Mouse (Mus musculus) CD8-positive naive resting alpha-beta T cell, adult 2 months (primary cell): ENCODE measurements around the gene Tpbgl.

Experiments used
- DNase-seq, 2 experiments: peaks; one replicate each; pipeline ENCODE4 v3.0.0; 2022; ENCODE audit warnings: low read depth in 2 of 2, low spot score in 2 of 2

Gene Tpbgl

DNA sequence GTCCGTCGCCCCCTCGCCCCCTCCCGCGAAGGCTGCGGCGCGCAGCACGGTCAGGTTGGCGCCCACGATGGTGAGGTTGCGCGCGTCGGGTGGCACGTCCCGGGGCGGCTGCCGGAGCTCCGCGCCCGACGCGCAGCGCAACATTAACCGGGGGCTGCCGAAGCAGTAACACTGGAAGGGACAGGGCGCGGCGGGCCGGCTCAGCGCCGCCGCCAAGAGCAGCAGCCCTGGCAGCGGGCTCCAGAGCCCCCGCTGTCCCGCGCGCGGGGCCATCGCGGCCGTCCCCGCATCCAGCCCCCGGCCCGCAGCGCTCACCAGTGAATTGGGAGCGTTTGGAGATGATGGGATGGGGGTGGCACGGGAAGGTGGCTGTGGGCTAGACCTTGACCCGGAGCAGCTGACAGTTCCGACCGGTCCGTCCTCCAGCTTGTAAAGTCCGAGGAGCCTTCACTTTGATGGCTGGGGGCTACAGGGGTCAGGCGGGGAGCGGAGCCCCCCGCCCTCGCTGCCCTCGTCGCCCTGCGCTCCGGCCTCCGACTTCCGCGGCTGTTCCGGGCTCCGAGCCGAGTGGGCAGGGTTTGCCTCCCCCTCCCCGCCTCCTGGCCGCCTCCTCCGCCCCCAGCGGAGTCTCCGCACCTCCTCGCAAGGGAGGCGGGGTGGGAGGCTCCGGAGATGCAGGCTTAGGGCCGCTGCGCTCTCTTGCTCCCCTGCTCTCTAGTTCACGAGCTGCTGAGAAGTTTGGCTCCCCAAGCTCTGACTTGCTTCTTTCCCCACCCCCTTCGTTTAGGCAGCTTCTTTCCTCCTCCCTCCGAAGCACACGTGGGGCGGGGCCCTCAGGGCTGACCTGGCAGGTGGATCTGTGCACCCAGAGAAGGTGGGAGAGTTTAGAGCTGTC, at the start of gene Tpbgl:
Gene Tpbgl, minus strand, starts transcription at position 728 of the 895 bp plus-strand sequence.
- peak; percentile 28 to 29 for DNase-seq

DNA sequence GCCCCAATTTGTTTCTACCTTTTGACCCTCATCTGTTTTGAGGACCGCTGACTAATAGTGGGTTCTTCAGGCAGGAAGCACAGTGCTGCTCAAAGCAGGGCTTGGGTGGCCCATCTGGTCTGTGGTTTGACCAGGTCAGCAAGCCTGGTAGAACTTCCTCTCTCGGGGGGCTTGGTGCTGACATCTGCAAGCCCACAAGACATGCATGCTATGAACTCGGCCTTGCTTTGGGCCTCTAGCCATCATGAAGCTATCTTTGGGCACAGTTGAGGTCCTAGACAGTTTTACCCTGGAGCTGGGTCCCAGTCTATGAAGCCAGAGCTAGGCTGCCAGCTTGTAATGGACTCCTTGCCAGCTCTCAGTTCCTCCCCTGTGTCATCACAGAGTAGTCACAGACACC, 48.0 kb upstream of the Tpbgl start:
- DNase-seq: no peak

DNA sequence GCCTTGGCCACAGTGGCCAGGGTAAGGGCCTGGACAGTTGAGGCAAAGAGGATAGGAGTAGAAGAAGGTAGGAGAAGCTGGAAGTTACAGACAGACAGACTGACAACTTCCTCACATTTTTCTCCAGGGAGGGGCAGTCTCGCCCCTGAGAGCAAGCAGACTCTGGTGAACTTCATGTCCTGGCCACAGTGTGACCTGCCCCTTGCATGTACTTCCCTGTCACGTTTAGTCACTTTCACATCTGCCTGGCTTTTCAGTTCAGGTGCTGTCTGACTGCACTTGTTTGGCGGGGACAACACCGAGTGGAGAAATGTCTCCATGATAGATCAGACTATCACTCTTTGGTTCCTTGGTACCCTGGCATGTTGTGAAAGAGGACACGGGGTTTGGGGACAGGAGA, 47.3 kb upstream of the Tpbgl start:
- no peak for DNase-seq

DNA sequence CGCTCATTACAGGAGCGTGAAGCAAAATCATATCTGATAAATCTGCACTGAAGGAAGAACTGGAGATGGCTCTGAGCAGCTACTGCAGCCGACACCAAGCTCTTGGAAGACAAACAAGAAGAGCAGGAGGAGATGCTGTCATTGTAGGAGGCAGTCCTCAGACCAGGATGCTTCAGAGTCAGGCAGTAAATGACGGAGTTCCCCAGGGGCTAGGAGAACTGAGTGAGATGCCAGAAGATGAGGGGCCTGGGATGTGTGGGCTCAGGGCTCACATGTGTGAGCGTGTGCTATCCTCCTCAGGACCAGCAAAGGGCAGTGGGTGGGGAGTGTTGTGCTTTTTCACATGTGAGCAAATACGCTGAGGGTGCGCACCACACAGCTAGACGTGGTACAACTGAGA, 46.3 kb upstream of the Tpbgl start:
- DNase-seq: no peak

DNA sequence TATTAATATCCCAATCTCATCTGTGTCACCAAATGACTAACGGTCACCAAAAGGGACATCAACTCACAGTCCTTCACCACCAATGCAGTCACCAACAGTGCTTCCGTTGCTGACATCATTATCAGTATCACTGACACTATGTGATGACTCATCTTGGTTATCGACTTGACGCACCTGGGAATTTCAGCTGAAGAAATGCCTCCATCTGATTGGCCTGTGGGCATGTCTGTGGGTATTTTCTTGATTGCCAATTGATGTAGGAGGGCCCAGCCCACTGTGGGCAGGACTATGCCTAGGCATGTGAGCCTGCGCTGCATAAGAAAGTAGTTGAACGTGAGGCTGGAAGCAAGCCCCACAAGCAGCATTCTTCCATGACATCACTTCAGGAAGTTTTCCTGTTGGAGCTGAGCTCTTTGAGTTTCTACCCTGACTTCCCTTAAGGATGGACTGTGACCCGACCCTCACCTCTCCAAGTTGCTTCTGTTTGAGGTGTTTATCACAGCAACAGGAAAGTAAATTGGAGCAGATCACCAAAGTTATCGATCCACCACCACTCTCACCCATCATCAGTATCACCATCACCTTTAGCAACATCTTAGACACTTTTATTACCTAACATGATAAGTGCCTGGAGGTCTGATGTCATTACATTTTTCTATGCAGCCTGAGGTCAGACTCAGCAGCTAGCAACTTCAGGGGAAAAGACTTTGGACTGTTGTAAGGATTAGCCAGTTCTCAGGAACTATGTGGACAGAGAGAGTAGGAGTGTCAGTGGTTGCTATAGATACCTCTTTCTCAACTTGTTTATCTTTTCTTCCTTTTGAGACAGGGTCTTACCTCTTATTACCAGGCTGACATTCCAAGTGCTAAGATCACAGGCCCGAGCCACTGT, 44.9 kb upstream of the Tpbgl start:
- no peak for DNase-seq

DNA sequence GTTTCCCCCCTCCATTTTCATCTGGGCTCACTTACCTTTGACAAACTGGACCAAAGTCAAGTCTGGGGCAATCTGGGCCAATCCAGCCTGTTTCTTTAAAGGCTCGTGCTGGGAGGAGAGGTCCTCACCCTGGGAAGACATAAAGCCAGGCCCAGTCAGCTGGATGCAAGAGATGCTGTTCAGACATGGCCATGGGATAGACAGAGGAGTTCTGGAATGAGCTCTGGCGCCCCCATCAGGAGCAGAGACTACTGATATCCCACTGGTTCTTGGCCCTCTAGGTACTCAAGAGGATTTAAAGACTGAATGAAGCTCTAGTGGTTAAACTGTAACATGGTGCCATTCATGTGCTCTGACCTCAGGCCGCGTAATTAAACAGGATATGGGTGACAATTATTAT, 44.0 kb upstream of the Tpbgl start:
- no peak for DNase-seq

DNA sequence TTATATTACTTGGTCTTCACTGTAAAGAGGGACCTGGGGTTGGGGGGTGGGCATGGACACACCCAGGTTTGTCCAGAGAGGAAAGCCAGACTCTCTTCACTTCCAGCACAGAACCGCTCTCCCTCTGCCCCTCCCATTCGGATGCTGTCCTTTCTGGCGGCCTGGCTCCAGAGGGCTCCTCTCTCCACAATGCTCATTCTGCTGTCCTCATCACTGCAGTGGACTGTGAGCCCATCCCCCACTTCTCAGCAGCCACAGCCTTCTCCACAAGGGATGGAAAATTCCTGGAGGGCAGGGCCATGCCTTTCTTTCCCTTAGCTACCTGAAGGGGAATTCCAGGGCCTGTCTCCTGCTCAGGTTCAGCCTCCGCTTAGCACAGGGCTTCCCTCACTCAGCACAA, 41.9 kb upstream of the Tpbgl start:
- DNase-seq: no peak

DNA sequence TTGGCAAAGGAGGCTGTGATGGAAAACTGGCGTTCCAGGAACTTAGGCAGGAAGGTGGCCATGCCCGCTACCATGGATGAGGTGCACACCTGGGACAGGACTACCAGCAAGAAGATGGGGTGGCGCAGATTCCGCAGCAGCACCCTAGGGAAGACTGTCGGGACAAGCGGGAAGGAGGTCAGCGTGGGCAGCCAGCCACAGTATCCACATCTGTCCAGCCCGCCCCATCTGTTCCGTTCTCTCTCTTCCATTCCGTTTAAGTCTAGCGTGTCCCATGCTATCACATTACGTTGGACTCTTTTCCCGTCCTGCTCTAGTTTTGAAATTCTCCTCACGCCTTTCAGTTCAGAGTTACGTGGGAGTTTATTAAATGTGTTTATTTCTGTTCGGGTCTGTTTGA, 40.2 kb upstream of the Tpbgl start:
- no peak for DNase-seq

DNA sequence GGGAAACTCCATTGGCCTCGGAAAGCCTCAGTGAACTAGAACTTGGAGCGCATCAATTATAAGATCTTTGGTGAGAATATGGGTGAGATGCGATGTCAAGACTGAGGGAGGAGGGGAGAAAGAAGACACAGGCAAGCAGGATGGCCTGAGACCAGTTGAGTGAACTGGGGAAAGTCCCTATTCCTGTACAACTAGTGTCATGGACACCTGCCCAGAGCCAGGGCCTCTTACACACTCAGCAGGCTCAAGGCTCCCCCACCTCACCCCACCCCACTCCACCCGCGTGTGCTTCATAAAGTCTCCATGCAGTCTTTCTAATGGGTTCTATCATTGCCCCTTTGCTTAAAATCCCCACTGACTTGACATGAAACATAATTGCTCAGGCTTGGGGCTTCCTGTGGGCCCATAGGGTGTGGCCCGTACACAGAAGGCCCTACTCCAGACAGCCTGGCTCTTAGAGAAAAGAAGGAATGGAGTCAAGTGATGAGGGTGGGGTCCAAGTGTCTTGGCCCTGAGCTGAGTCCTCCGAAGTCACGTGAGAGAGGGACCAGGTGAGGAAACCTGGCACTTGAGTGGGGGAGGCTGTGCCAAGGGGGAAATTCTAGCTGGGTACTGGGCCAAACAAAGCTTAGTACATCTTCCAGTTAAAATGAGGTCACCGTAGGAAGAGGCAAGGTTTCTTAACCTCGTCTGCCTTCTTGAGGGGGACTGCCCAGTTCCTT, 39.0 kb upstream of the Tpbgl start:
- DNase-seq: no peak

DNA sequence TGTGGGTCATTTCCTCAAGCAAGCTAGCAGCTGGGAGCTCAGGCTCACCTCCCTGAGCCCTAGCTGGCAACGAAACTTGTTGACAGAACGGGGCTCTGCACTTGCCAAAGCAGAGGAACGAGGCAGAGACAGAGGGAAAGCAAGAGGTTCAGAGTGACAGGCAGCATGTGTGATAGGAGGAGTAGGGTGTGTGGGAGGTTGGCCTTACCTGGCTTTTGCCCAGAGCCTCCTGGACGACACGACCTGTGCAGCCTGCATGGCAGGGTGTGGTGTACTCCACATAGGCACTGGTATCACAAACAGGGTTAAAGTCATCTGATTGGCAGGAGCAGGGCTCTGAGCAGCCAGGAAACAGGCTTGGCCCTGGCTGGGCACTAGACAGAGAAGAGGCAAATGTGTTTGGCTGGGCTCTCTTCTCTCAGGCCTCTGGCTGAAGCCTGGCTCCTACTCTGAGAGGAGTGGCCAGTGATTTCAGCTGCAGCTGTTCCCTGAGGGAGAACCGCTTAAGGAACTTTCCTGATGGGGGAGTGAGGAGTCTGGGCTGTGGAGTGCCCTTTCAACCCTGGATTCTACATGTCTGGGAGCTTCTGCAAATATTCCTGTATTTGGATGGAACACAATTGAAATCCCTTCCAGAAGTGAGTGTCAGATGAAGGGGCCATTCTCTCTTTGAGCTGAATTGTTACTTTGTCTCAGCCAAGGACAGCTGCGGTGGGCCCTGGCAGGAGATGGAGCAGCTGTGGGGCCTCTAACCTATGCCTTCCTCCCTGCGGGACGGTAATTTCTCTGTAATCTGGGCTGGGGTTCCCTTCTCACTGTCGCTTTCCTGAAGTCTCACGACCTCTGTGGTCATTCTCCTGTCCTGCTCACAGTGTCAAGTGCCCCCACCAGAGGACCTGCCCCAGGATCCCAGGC, 37.9 kb upstream of the Tpbgl start:
- DNase-seq: no peak

DNA sequence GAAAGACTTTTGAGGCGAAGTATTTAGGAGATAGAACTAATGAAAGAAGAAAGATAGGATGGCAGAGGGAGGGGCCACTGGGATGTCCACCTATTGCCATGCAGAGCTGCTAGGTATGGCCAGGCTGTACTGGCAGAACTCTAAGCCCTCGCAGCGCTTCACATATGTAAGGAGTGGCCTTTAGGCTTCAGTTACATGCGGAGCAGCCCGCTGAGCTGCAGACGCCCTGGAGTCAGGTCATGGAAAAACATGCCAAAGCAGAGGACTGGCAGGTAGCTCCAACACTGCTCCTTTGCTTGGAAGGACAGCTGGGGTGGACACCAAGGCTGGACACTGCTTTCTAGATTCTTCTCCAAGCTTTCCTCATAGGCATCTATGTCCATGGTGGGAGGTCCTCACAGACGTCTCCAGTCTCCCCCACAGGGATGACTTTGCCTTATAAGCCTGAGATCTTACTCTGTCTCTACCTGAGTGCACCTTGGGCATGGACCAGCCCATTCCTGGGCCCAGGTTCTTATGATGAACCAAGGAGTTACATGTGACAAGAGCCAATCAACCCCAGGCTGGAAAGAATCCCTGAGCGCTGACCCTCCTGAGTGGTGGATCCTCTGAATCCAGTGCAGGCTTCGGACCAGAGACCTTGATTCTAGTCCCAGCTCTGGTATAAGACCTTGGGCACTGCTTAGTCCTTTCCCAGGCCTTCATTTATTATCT, 36.8 kb upstream of the Tpbgl start:
- DNase-seq: no peak

DNA sequence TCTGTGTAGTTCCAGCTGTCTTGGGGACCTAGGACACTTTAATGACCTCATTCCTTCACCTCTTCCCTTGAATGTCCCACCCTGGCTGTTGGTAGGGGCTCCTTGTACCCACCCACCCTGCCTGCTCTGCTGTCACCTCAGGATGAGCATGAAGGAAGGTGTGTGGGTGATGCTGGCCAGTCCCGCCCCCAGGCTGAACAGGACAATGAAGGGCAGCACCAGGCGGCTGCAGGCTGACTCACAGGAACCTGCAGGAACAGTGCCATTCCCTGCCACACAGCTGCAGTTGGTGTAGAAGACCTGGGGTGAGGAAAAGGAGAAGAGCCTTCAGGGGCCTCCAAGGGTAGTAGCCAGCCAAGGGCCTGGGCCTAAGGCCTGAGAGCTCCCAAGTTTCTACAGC, 35.4 kb upstream of the Tpbgl start:
- DNase-seq: no peak

DNA sequence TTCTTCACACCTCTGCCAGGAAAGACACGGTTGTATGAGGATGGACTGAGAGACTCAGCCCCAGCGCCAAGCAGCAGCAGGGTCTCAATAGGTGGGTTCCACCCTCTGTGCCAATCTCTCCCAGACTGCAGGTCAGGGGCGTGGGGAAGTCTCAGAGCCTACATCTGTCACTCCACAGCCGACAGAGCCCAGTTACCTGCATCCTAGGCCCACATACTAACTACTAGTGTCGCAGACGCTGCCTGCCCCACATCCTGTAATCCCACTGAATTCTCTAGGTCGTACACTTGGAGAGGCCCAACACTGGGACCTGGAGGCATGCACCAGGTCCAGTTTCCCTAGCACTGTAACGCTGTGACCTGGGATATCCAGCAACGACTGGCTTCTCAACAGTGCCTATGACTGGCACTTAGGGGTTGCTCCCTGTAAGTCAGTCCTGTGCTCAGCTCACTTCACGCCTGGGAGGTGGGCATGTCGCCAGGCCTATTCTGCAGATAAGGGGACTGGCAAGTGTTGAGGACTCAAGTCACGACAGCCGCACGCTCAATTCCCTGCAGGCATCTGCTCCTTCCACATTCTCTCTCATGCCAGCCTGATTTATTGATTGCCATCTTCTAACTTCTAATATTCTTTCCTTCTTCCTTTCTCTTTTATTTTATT, 34.8 kb upstream of the Tpbgl start:
- no peak for DNase-seq

DNA sequence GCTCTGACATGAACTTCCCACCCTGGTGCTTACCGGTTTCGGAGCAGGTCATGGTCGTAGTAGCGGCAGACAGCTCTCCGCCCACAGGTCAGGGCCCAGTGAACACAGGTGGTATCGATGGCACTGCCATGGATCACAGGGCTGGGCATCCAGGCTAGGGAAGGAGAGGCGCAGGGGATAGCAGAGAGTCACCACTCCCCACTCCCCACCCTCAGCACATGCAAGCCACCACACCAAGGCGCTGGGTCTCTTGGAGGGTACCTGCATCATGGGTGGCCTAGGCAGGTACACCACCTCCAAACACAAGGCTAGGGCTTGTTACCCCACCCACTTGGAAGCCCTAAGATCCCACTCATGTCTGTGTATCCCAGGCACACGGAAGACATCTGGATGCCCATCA, 34.2 kb upstream of the Tpbgl start:
- no peak for DNase-seq

DNA sequence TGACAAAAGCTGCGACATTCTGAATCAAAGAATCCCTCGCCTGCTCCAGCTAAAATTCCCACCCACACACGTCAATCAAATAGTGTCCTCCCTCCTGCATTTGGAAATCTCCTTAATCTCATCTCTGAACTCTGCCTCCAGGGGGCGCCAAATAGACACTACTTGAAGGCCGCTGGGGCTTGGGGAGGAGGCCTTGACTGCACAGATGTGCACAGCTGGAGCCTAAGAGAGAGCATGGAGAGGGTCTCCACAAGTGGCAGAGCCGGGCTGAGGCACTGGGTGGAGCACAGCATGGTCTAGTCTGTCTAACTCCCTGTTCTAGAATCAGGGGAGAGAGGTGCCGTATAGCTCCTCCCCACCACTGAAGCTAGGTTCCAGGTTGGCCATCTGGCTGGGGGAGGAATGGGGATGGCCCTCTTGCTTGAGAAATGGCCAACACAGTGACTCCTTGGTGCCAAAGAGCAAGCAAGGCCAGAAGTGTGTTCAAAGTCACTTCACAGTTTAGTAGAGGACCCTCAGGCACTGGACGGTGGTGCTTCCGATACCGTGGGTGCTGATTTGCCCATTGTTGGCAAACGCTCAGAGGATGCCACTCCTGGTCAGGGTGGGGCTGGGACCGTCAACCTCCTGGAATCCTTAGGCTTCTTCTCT, 32.6 kb upstream of the Tpbgl start:
- DNase-seq: peak; percentile 59 to 74

DNA sequence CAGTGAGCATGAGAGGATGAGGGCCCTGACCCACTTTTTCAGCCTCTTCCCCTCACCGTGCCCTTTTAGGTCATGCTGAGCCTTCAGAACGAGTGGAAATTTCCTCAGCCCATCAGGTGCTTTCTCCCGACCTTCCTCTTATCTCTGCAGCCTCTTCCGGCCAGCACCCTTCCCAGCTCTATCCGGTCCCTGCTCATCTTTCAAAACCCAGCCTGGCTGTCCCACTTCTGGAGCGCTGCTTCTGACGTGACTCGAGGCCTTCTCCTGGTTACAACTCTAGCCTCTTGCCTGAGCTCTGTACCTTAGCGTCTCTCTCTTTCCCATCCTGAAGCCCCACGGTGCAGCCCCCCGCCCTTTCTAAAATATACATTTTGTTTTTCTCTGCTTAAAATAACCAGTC, 27.3 kb upstream of the Tpbgl start:
- no peak for DNase-seq

DNA sequence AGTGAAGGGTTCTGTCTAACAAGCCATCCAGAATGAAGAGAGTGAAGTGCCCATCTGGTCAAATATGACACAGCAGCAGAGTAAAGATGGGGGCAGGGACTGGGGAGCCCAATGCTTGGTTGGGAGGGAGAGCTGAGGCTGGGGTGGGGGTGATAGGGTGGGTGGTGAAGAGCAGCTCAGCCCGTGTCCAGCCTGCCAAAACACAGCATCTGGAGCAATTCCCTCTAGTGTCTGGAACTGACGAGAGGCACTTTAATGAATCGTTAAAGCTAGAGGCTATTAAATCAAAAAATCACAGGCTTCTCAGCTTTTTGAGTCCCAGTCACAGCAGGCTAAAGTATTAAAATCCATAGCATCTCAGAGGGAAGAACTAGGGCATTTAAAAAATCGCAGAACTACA, 22.7 kb upstream of the Tpbgl start:
- DNase-seq: no peak

DNA sequence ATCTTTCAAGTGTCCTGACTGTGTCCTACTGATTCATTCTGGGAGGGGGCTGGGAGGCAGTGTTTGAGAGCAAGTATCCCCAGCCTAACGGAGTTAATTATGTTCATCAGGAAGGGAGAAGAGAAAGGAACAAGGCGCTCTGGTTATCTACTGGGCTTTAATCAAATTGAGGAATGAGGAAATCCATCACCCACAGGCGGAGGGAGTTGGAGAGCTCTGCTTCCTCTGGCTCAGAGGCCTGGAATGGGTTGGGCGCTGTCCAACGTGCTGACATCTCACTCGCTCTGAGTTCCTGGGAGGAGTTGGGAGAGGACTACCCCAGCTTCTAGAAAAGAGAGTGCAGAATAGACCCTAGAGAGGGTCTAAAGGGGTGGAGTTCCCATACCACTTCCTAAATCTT, 21.7 kb upstream of the Tpbgl start:
- no peak for DNase-seq

DNA sequence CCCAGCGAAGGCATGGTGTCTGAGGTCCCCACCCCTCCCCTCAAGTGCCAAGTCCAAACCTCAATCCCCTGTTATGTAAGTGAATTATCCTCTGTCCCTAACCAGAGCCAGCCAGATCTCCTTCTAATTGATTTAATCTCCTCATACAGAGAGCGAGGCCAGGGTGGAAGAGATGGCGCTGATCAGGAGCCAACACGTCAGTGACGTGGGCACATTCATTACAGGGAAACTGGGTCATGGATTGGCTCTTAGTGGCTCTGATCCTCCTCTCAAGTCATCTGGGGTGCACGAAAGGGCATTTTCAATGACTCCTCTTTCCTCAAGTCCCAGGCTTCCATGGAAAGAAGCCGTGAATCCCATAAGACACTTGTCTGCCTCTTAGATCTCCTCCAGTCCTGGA, 17.8 kb upstream of the Tpbgl start:
- no peak for DNase-seq
